11 mouse cellular contexts compared by ENCODE assay signal in the genomic region with DNA sequence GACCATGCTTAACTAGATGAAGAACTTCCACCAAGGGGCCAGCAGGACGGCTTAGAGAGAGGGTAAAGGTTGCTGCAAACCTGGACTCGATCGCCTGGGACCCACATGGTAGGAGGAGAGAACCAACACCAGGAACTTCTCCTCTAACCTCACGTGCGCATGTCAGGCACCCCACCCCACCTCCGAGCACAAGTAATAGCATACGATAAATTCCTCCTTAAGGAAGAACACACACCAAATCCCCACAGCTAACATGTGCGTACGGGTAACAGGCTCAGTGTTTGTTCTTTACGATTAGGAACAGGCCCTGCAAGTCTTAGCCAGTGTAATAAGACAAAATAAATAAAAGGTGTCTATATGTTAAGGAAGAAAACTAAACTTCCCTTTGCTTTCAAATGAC.
"Had no signal": no experiment of that assay in that cellular context is flagged by ENCODE, and none has a peak within 500 bp of the region (broad histone marks: within the 10 kb centered on the region; RNA-seq: fewer than 3 reads in every experiment).

No protein-coding gene starts in this region.

- H3K27me3 ChIP-seq: midbrain, embryonic 12.5 days; neural tube, embryonic 13.5 days had no signal

- H3K4me1 ChIP-seq: midbrain, embryonic 12.5 days had no signal

- H3K27ac ChIP-seq: layer of hippocampus, adult 2 months; limb, embryonic 13.5 days; liver, embryonic 14.5 days; midbrain, embryonic 12.5 days; neural tube, embryonic 13.5 days had no signal

- H3K4me2 ChIP-seq: limb, embryonic 13.5 days; midbrain, embryonic 12.5 days; neural tube, embryonic 13.5 days had no signal

- H3K9me3 ChIP-seq: midbrain, embryonic 12.5 days; neural tube, embryonic 13.5 days had no signal

- DNase-seq: kidney, adult 11 months; kidney, postnatal 10 days; kidney, postnatal 4 days; lung, adult 18-20 months; thymus, postnatal 4 days had no signal

- H3K36me3 ChIP-seq: limb, embryonic 13.5 days; midbrain, embryonic 12.5 days; neural tube, embryonic 13.5 days had no signal

- H3K9ac ChIP-seq: limb, embryonic 13.5 days; liver, embryonic 14.5 days; midbrain, embryonic 12.5 days; neural tube, embryonic 13.5 days had no signal

- ATAC-seq: midbrain, embryonic 16.5 days had no signal

- H3K4me3 ChIP-seq: layer of hippocampus, adult 2 months; limb, embryonic 13.5 days; midbrain, embryonic 12.5 days; neural tube, embryonic 13.5 days had no signal
